Mouse (Mus musculus) erythroblast, embryonic 14.5 days (primary cell): ENCODE data around the gene Tcf20. TPM values are rescaled to one million over a fixed set of nuclear protein-coding genes. Genes with fewer than 3 reads are reported as not detected.

Source experiments
- H3K27me3 ChIP-seq: 2 replicates; pipeline ENCODE4 v1.6.1; 2012; ENCODE audit warnings: inconsistent platforms; ENCODE audit not compliant: control insufficient read depth
- H3K36me3 ChIP-seq: 2 replicates; pipeline ENCODE4 v1.6.1; 2012; ENCODE audit warnings: mild to moderate bottlenecking, inconsistent platforms; ENCODE audit not compliant: control insufficient read depth
- H3K4me1 ChIP-seq: 2 replicates; pipeline ENCODE4 v1.6.1; 2012; ENCODE audit warnings: inconsistent platforms; ENCODE audit not compliant: control insufficient read depth
- H3K4me3 ChIP-seq: replicated peaks from 2 replicates; pipeline ENCODE3; 2012; ENCODE audit warnings: moderate library complexity, mild to moderate bottlenecking, inconsistent platforms
- H3K9me3 ChIP-seq: 2 replicates; pipeline ENCODE4 v1.6.1; 2012; ENCODE audit warnings: low read length, inconsistent platforms, mixed read lengths; ENCODE audit not compliant: control insufficient read depth
- GATA1 ChIP-seq: IDR thresholded peaks from 2 replicates; pipeline ENCODE4 v1.6.1; 2012; ENCODE audit warnings: low read length, inconsistent platforms, mixed read lengths
- TAL1 ChIP-seq: IDR thresholded peaks from 3 replicates; pipeline ENCODE4 v1.6.1; 2012; ENCODE audit warnings: low read length, inconsistent platforms, mixed read lengths
- polyA plus RNA-seq: library from polyadenylated mRNA; stranded (reverse); fragments of >175 nt; gene quantifications from 2 replicates; pipeline ENCODE4 v1.2.3, GENCODE M21; 2012

Gene Tcf20
- polyA plus RNA-seq, 1 experiment = 0.95 TPM

- TF ChIP-seq TAL1 (no peak), GATA1 (no peak)
- H3K4me3 ChIP-seq = no peak overlapping the region
- H3K36me3 ChIP-seq = no peaks in the 10 kb centered on the region
- peaks cover 59% of the 10 kb centered on the region for H3K27me3 ChIP-seq
- no peaks in the 10 kb centered on the region; the same call in 1 of the 2 replicates for H3K9me3 ChIP-seq
- peaks cover 10% of the 10 kb centered on the region for H3K4me1 ChIP-seq
Measured at GRCm38 (mm10) chr15:82983416-82984026, 4.2 kb downstream of the Tcf20 start.

DNA sequence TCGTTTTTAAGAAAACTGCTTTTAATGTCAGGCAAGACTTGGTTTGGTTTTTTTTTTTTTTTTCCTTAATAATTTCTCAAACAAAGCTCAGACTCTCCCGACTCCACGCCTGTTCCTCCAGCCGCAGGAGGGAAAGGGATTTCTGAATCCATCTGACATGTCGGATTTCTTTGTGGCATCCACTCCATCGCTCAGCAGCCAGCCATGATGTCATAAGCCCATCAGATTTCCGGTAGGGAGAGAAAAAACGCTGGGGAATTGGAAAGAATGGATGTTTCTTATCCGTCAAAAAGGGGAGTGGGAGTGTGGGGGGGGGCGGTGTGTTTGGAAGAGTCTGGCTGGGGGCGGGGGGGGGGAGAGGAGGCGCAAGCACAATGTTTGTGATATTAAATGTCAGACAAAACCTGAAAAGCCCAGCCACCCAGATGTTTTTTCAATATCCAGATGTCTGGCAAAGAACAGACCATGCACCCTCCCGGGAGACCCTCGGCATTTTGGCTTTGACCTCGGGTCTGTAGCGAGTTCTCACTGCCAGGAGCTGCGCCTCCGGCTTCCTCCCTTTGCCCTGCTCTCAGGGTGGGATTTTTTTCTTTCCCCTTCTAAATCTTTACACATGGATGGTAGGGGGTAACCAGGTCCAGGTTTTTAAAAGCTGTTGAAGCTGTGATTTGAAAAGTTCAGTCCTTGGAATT is 4.8 kb downstream of the Tcf20 start:
- peaks cover 8% of the 10 kb centered on the region for H3K4me1 ChIP-seq
- H3K27me3 ChIP-seq = peaks cover 53% of the 10 kb centered on the region
- H3K36me3 ChIP-seq = no peaks in the 10 kb centered on the region
- no peaks in the 10 kb centered on the region; the same call in 1 of the 2 replicates for H3K9me3 ChIP-seq
- no peak overlapping the region for H3K4me3 ChIP-seq
- no peak for TF ChIP-seq GATA1
- TF ChIP-seq TAL1 = no peak

GRCm38 (mm10) chr15:82981676-82982520 is 5.8 kb downstream of the Tcf20 start:
- peaks cover 43% of the 10 kb centered on the region for H3K27me3 ChIP-seq
- TF ChIP-seq TAL1 (no peak), GATA1 (no peak)
- no peaks in the 10 kb centered on the region for H3K9me3 ChIP-seq
- H3K4me3 ChIP-seq = no peak overlapping the region
- H3K4me1 ChIP-seq = no peaks in the 10 kb centered on the region
- no peaks in the 10 kb centered on the region for H3K36me3 ChIP-seq

DNA sequence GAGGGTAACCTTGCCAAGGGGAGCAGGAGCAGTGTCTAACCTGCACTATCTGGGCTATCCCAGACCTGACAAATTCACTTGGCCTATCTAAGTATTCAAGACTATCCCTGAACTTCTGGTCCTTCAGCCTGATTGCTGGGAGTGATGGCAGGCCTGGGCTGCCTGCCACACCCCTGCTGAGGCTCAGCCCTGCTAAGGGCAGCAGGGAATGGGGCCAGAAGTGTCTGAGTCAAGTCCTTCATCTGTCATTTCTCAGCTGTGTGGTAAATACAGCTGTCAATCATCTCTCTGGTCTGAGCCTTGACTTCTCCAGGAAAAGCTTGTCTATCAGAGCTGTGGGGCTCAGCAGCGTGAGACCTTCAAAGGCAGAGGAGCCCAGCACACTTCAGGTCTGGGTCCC is 8.1 kb downstream of the Tcf20 start:
- no peak overlapping the region for H3K4me3 ChIP-seq
- H3K9me3 ChIP-seq = no peaks in the 10 kb centered on the region
- H3K4me1 ChIP-seq = no peaks in the 10 kb centered on the region
- no peaks in the 10 kb centered on the region for H3K36me3 ChIP-seq
- H3K27me3 ChIP-seq = peaks cover 24% of the 10 kb centered on the region
- TF ChIP-seq GATA1 (no peak), TAL1 (no peak)

- no peaks in the 10 kb centered on the region for H3K36me3 ChIP-seq
- H3K4me3 ChIP-seq = no peak overlapping the region
- TF ChIP-seq TAL1 (no peak), GATA1 (no peak)
Measured at GRCm38 (mm10) chr15:82974471-82974870, 13.2 kb downstream of the Tcf20 start.

GRCm38 (mm10) chr15:82969206-82969721 is 18.4 kb downstream of the Tcf20 start:
- TF ChIP-seq TAL1 = no peak
- no peak for TF ChIP-seq GATA1
- Histone ChIP-seq H3K27me3 (peaks cover 23% of the 10 kb centered on the region), H3K4me3 (no peak overlapping the region), H3K4me1 (no peaks in the 10 kb centered on the region), H3K36me3 (no peaks in the 10 kb centered on the region), H3K9me3 (no peaks in the 10 kb centered on the region)

More at GRCm38 (mm10) chr15:82974471-82974870, 13.2 kb downstream of the Tcf20 start:
- Histone ChIP-seq H3K9me3 (no peaks in the 10 kb centered on the region), H3K4me1 (no peaks in the 10 kb centered on the region), H3K27me3 (no peaks in the 10 kb centered on the region)

DNA sequence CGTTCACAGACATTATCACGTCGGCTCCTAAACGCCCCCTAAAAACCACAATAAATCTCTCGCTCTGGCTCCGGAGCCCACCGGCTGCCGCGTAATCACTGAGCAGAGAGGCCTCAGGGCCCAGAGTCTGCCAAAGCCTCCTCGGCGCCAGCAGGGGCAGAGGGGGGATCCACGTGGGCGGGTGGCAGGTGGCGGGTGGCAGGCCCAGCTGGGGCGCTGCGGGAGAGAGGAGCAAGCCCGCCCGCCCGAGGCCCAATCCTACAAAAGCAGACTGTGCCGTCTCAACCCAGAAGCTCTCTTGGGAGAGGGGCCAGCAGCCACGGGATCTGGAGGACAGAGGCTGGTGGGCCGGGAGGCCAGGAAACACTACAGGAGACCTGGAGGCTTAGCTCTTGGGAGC is 19.2 kb downstream of the Tcf20 start:
- H3K4me1 ChIP-seq = no peaks in the 10 kb centered on the region
- H3K4me3 ChIP-seq = no peak overlapping the region
- H3K9me3 ChIP-seq = no peaks in the 10 kb centered on the region
- no peaks in the 10 kb centered on the region for H3K36me3 ChIP-seq
- no peak for TF ChIP-seq TAL1
- no peak for TF ChIP-seq GATA1
- peaks cover 30% of the 10 kb centered on the region for H3K27me3 ChIP-seq

DNA sequence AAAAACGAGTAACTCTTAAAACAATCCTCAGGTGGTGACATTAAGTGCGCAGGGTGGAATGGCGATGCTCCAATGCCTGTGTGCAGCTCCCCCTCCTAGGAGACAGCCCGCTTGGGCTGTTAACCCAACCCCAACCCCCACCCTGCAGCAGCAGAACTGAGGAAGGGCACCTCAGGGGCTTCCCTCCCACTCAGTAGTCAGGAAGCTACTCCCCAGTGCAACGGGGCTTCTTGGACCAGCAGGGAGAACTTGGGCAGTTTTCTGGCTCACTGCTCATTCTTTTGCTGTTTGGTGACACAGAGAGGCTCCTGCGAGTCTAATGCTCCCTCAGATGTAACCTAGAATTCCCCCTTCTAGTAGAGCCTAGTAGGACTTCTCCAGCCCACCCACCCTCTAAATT is 19.7 kb downstream of the Tcf20 start:
- no peak overlapping the region for H3K4me3 ChIP-seq
- no peaks in the 10 kb centered on the region for H3K36me3 ChIP-seq
- no peaks in the 10 kb centered on the region for H3K4me1 ChIP-seq
- no peaks in the 10 kb centered on the region for H3K9me3 ChIP-seq
- peaks cover 35% of the 10 kb centered on the region for H3K27me3 ChIP-seq
- TF ChIP-seq GATA1 (no peak), TAL1 (no peak)
